Mouse (Mus musculus) embryonic facial prominence, embryonic 11.5 days (tissue): ENCODE measurements around the gene Nos1ap. TPM values are rescaled to one million over a fixed set of nuclear protein-coding genes. Genes with fewer than 3 reads are reported as not detected.
A peak's percentile ranks its signal among the peaks of the same experiment; 100 is the strongest.

ENCODE experiments used
- ATAC-seq: fragments of 200-750 bp; cut with Nextera tagmentation; replicated peaks from 2 replicates; pipeline ENCODE4 v1.8.0; 2017; ENCODE audit warnings: low read depth; ENCODE audit not compliant: insufficient number of reproducible peaks, low FRiP score, low TSS enrichment
- DNase-seq: peaks from one replicate; pipeline ENCODE4 v3.0.0-alpha.2; 2015; ENCODE audit warnings: low spot score
- H3K27ac ChIP-seq: fragments of 300-500 bp; sonication (generic); replicated peaks from 2 replicates; pipeline ENCODE4 v1.5.1; 2014; ENCODE audit warnings: mild to moderate bottlenecking, low read depth, low read length, control low read depth
- H3K27me3 ChIP-seq: fragments of 300-500 bp; sonication (generic); 2 replicates; pipeline ENCODE4 v1.6.1; 2014; ENCODE audit warnings: mild to moderate bottlenecking, low read length, moderate library complexity, mixed read lengths; ENCODE audit not compliant: control insufficient read depth, insufficient read depth
- H3K36me3 ChIP-seq: fragments of 300-500 bp; sonication (generic); replicated peaks from 2 replicates; pipeline ENCODE4 v1.6.1; 2014; ENCODE audit warnings: low read depth, mild to moderate bottlenecking, low read length, moderate library complexity, mixed read lengths; ENCODE audit not compliant: control insufficient read depth, insufficient read depth
- H3K4me1 ChIP-seq: fragments of 300-500 bp; sonication (generic); 2 replicates; pipeline ENCODE4 v1.6.1; 2014; ENCODE audit warnings: low read length, mixed read lengths; ENCODE audit not compliant: control insufficient read depth, insufficient read depth
- H3K4me2 ChIP-seq: fragments of 300-500 bp; sonication (generic); 2 replicates; pipeline ENCODE4 v1.6.1; 2014; ENCODE audit warnings: low read depth, mild to moderate bottlenecking, control low read depth, low read length, moderate library complexity
- H3K4me3 ChIP-seq: fragments of 300-500 bp; sonication (generic); 2 replicates; pipeline ENCODE4 v1.5.1; 2014; ENCODE audit warnings: low read depth, low read length, control low read depth
- H3K9ac ChIP-seq: fragments of 300-500 bp; sonication (generic); replicated peaks from 2 replicates; pipeline ENCODE4 v1.6.1; 2014; ENCODE audit warnings: mild to moderate bottlenecking, control low read depth, low read length
- H3K9me3 ChIP-seq: fragments of 300-500 bp; sonication (generic); replicated peaks from 2 replicates; pipeline ENCODE4 v1.6.1; 2016; ENCODE audit warnings: mild to moderate bottlenecking, low read length, inconsistent platforms, mixed read lengths; ENCODE audit not compliant: control insufficient read depth
- WGBS: fragments of 180-500 bp; shearing (Covaris S2); extraction: QIAGEN DNeasy Blood & Tissue Kit; methylation state at CpG from one replicate; pipeline ENCODE4 v1.1.7; 2014; 5-methylcytosine and 5-hydroxymethylcytosine counted together
- polyA plus RNA-seq: library from polyadenylated mRNA; unstranded; fragments of >200 nt; fragmentation: Nextera tagmentation; extraction: Ambion mirVana; gene quantifications from 2 replicates; pipeline ENCODE4 v1.2.1, GENCODE M21; 2014

Gene Nos1ap
- polyA plus RNA-seq, 1 experiment from 2014 or later = 5.1 TPM

- Histone ChIP-seq H3K27ac (no peak overlapping the region), H3K9me3 (no peaks in the 10 kb centered on the region), H3K9ac (no peak overlapping the region), H3K4me1 (no peaks in the 10 kb centered on the region; the same call in none of the 2 replicates), H3K4me3 (no peak overlapping the region), H3K4me2 (no peak overlapping the region), H3K36me3 (no peaks in the 10 kb centered on the region), H3K27me3 (no peaks in the 10 kb centered on the region)
- WGBS = 74% methylated on average over 2 of the region's 2 CpGs
- ATAC-seq (no peak), DNase-seq (no peak)
Observed at GRCm38 (mm10) chr1:170583925-170584324, 5.7 kb downstream of the Nos1ap start.

- DNase-seq (no peak), ATAC-seq (no peak)
- H3K36me3 ChIP-seq = no peaks in the 10 kb centered on the region
- H3K4me2 ChIP-seq = no peak overlapping the region
- H3K4me3 ChIP-seq = no peak overlapping the region
- no peaks in the 10 kb centered on the region for H3K4me1 ChIP-seq
- H3K9ac ChIP-seq = no peak overlapping the region
- no peaks in the 10 kb centered on the region for H3K27me3 ChIP-seq
- H3K9me3 ChIP-seq = no peaks in the 10 kb centered on the region
- WGBS = 84% methylated on average over 5 of the region's 5 CpGs
- no peak overlapping the region for H3K27ac ChIP-seq
Observed at GRCm38 (mm10) chr1:170582341-170582740, 7.3 kb downstream of the Nos1ap start.

GRCm38 (mm10) chr1:170580485-170581110 is 9.1 kb downstream of the Nos1ap start:
- H3K4me3 ChIP-seq = no peak overlapping the region
- H3K9ac ChIP-seq = no peak overlapping the region
- DNase-seq = peak; percentile 32
- no peak for ATAC-seq
- H3K27ac ChIP-seq = no peak overlapping the region
- WGBS = 46% methylated on average over 13 of the region's 13 CpGs
- no peak overlapping the region for H3K4me2 ChIP-seq
- no peaks in the 10 kb centered on the region for H3K27me3 ChIP-seq
- H3K36me3 ChIP-seq = no peaks in the 10 kb centered on the region
- H3K4me1 ChIP-seq = peaks cover 3% of the 10 kb centered on the region; the same call in 1 of the 2 replicates
- no peaks in the 10 kb centered on the region for H3K9me3 ChIP-seq

- Histone ChIP-seq H3K4me2 (no peak overlapping the region), H3K4me1 (peaks cover 3% of the 10 kb centered on the region; the same call in 1 of the 2 replicates), H3K36me3 (no peaks in the 10 kb centered on the region), H3K27ac (no peak overlapping the region), H3K9ac (no peak overlapping the region), H3K27me3 (no peaks in the 10 kb centered on the region), H3K4me3 (no peak overlapping the region), H3K9me3 (no peaks in the 10 kb centered on the region)
- no peak for DNase-seq
- 91% methylated on average over 5 of the region's 5 CpGs for WGBS
- no peak for ATAC-seq
Observed at GRCm38 (mm10) chr1:170579476-170579875, 10.2 kb downstream of the Nos1ap start.

DNA sequence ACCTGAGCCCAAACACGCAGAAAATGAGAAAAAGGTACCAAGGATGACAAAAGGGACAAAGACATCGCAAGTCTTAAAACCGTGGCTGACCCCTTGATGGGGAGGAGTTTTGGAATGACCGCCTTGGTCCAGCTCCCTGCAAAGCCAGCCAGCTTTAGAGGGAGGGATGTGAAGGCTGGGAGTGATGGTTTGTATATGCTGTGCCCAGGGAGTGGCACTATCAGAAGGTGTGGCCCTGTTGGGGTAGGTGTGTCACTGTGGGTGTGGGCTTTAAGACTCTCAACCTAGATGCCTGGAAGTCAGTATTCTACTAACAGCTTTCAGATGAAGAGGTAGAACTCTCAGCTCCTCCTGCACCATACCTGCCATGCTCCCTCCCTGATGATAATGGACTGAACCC is 10.6 kb downstream of the Nos1ap start:
- Histone ChIP-seq H3K27me3 (no peaks in the 10 kb centered on the region), H3K4me3 (no peak overlapping the region), H3K4me2 (no peak overlapping the region), H3K9ac (no peak overlapping the region), H3K36me3 (no peaks in the 10 kb centered on the region), H3K4me1 (peaks cover 3% of the 10 kb centered on the region; the same call in 1 of the 2 replicates), H3K9me3 (no peaks in the 10 kb centered on the region), H3K27ac (no peak overlapping the region)
- WGBS = 94% methylated on average over 4 of the region's 4 CpGs
- no peak for DNase-seq
- ATAC-seq = no peak

GRCm38 (mm10) chr1:170576728-170577065 is 13.0 kb downstream of the Nos1ap start:
- Histone ChIP-seq H3K36me3 (no peaks in the 10 kb centered on the region), H3K4me2 (no peak overlapping the region), H3K4me1 (peaks cover 3% of the 10 kb centered on the region; the same call in 1 of the 2 replicates), H3K27me3 (no peaks in the 10 kb centered on the region), H3K9ac (no peak overlapping the region), H3K4me3 (no peak overlapping the region), H3K9me3 (no peaks in the 10 kb centered on the region), H3K27ac (no peak overlapping the region)
- DNase-seq (no peak), ATAC-seq (no peak)
- WGBS = 22% methylated on average over 6 of the region's 6 CpGs

- Histone ChIP-seq H3K4me3 (no peak overlapping the region), H3K9me3 (no peaks in the 10 kb centered on the region), H3K4me2 (no peak overlapping the region), H3K9ac (no peak overlapping the region), H3K36me3 (no peaks in the 10 kb centered on the region), H3K27me3 (no peaks in the 10 kb centered on the region), H3K27ac (no peak overlapping the region), H3K4me1 (peaks cover 3% of the 10 kb centered on the region; the same call in 1 of the 2 replicates)
- WGBS = 41% methylated on average over 6 of the region's 6 CpGs
- ATAC-seq (no peak), DNase-seq (peak; percentile 29)
Observed at GRCm38 (mm10) chr1:170576012-170576727, 13.5 kb downstream of the Nos1ap start.

- no peaks in the 10 kb centered on the region for H3K36me3 ChIP-seq
- no peak overlapping the region for H3K4me2 ChIP-seq
- H3K27me3 ChIP-seq = no peaks in the 10 kb centered on the region
- no peak overlapping the region for H3K9ac ChIP-seq
- H3K4me3 ChIP-seq = no peak overlapping the region
- peaks cover 3% of the 10 kb centered on the region; the same call in 1 of the 2 replicates for H3K4me1 ChIP-seq
- no peaks in the 10 kb centered on the region for H3K9me3 ChIP-seq
- H3K27ac ChIP-seq = no peak overlapping the region
- 87% methylated on average over 7 of the region's 7 CpGs for WGBS
- no peak for ATAC-seq
- DNase-seq = no peak
Observed at GRCm38 (mm10) chr1:170573117-170573516, 16.5 kb downstream of the Nos1ap start.
